Mouse (Mus musculus) left cerebral cortex, adult 2 months (tissue): ENCODE data around the gene Zfp986. TPM values are rescaled to one million over a fixed set of nuclear protein-coding genes. Genes with fewer than 3 reads are reported as not detected.
"Not testable (repeated sequence)": the region's sequence is repeated elsewhere in the genome, so short reads cannot be mapped to it uniquely, and the experiment has no call there.

Source experiments
- DNase-seq, 2 experiments: peaks; one replicate each; pipeline ENCODE4 v3.0.0; 2021 to 2022; ENCODE audit warnings: low spot score in 2 of 2, mixed read lengths in 1 of 2; ENCODE audit errors: extremely low spot score in 1 of 2
- H3K27ac ChIP-seq: fragments of 200-600 bp; 2 replicates; pipeline ENCODE4 v1.8.1; 2022
- H3K4me3 ChIP-seq: fragments of 200-600 bp; 2 replicates; pipeline ENCODE4 v1.8.1; 2022
- intact Hi-C: fragments of 180-260 bp; cut with DNase I; formaldehyde crosslinking; loops from one replicate; pipeline ENCODE4 v1.15.1; 2025
- long read RNA-seq, 2 experiments: library from polyadenylated mRNA; stranded (forward); transcript quantifications; one replicate each; pipeline ENCODE4 v2.0.0; 2021; ENCODE audit warnings: borderline mapping rate in 2 of 2
- total RNA-seq, 2 experiments: library from RNA; stranded (reverse); gene quantifications; 2 replicates each; pipeline ENCODE4 v1.2.3; 2021

Zfp986 gene
- total RNA-seq, result under 1 TPM in 1 of 2 experiments, not detected in 1; 0.96 TPM
- long read RNA-seq, experiment 1, result 0 reads
- long read RNA-seq, experiment 2, result 0 reads

DNA sequence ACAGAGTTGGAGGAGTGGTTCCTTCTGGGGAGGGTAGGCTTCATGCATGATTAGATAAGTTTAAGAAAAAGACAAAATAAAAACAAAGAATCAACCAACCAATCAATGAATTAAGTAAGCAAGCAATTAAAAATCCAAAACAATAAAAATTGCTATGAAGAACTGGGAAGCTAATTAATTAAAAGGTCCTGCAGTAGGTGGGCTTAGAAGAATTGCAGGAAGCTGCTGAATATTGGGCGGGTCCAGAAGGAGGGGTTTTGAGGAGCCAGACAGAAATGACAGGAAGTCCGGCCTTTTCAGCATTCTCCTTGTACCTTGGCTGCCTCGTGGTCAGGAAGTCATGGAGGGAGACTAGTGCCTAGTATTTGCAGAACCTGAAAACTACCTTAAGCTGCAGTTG lies at the start of gene Zfp986:
TSS of gene Zfp986 (plus strand) at position 301 of the 400 bp plus-strand sequence.
- H3K4me3 ChIP-seq, intact Hi-C loops, DNase-seq, H3K27ac ChIP-seq: not testable (repeated sequence)

DNA sequence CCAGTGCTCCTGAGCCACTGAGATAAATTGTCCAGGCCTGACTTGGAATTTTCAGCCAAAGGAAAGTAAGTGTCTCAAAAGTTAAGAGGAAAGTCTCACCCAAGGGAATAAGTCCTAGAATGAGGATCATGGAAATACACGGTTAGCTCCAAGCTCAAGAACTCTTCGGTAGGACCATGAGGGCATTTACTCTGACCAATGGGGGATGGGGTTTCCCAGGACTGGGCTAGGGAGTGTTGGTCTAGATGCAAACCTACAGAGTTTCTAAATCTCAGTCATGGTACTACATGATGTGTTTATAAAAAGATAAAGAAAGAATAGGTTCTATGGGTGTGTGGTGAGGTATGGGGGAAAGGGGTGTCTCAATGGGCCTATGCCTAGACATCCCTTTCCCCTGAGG lies 48.6 kb upstream of the Zfp986 start:
- intact Hi-C loops, DNase-seq, H3K4me3 ChIP-seq, H3K27ac ChIP-seq: not testable (repeated sequence)

DNA sequence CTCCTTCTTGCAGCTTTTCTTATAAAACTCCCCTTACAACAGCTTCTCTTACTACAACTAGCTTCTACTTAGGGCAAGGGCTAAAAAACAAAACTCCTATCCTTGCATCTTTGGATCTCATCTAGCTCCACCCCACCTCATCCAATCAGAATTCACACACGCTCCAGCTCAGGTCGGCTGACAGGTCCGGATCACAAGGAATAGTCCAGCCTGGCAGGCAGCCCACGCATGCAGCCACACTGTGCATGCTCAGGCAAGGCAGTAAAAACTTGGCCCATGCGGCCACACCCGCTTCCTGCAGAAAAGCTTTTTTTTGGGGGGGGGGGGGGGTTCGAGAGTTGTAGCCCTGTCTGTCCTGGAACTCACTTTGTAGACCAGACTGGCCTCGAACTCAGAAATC lies 43.0 kb upstream of the Zfp986 start:
- H3K4me3 ChIP-seq, H3K27ac ChIP-seq, intact Hi-C loops, DNase-seq: not testable (repeated sequence)

DNA sequence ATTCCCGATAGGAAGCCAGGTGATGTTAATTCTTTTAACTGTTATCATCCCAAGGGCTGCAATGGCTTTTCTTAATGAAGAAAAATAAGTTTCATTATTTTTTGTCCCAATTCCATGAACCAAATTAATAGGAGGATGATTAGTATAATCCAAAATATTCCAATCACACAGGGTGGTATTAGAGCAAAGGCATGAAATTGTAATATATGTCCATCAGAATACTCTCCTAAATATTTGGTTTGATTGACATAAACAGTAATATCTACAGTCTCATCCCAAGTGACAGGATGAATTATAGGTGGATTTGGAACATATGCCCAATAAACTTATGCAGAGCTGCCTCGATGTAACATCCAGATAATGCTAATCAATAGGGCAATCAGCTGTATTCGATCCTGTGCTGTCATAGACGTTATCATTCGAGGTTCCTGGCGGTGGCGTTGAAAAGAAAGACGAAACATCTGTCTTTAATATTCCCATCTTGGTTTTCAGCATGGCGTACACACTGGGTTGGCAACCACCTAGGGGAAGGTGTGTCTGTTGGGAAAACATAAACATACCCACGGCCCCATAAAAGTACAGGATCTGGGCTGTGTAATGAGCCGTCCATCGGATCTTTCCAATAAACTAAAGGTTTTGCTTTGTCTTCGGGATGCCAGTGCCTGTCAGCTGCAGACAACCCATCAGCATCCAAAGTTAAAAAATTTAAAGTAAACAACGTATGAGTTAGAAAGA lies 37.1 kb upstream of the Zfp986 start:
- H3K27ac ChIP-seq, intact Hi-C loops, DNase-seq, H3K4me3 ChIP-seq: not testable (repeated sequence)

DNA sequence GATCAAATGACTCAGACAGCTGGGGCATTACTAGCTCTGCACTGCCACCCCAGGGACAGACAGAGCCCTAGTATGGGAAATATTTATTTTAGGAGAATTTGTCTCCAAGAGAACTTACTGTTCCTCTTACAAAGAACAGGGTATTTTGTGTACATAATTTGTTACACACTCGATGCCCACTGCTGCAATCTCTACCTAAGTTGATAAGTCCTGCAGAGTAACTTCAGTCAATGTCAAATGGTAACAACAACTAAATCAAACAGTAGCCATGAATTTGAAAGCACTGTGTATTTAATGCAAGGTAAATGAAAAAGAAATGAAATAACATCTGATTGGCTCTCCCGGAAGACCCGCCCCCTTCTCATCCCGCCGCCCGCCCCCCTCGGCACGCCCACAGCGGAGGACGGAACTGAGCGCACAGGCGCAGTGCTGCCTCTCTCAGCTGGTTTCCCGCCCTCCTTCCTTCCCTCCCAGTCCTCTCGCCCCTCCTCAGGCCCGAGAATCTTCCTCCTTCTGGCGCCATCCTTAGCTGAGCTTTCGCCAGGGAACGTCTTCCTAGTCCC lies 32.2 kb upstream of the Zfp986 start:
- H3K27ac ChIP-seq, intact Hi-C loops, DNase-seq, H3K4me3 ChIP-seq: not testable (repeated sequence)

DNA sequence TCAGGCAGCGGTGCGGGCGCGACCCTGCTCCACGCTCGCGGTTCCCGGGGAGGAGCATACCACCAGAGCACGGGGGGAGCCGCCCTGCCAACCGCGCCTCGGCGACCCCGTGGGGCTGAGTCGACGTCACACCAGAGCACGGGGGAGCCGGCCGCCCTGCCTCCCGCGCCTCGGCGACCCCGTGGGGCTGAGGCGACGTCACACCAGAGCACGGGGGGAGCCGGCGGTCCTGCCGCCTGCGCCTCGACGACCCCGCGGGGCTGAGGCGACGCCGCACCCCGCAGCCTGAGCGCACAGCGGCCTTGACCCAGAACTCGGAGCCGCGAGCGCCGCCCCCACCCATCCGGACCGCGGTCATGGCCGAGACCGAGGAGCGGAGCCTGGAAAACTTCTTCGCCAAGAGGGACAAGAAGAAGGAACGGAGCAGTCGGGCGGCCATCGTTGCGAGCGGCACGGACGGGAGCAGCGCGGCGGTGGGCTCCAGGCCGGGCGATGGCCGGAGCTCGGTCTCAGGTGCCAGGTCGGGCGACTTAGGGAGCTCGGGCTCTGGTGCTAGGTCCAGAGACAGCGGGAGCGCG lies 31.6 kb upstream of the Zfp986 start:
- intact Hi-C loops, H3K27ac ChIP-seq, H3K4me3 ChIP-seq: not testable (repeated sequence)
- peak; percentile 12 to 13 for DNase-seq

DNA sequence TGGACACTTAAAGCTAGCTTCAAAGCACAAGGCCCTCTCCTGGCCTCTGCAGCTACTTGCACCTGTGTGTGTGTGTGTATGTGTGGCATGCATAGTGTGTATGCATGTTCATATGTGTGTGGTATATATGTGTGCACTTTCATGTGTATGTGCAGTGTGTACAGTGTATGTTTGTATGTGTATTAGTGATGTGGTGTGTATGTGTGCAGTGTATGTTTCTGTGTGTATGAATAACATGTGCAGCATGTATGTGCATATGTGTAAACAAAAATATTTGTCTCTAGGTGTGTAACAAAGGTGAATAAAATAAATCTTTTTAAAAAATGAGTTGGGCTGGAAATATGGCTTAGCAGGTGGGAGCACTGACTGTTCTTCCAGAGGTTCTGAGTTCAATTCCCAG lies 21.8 kb upstream of the Zfp986 start:
- intact Hi-C loops, DNase-seq, H3K27ac ChIP-seq: not testable (repeated sequence)

DNA sequence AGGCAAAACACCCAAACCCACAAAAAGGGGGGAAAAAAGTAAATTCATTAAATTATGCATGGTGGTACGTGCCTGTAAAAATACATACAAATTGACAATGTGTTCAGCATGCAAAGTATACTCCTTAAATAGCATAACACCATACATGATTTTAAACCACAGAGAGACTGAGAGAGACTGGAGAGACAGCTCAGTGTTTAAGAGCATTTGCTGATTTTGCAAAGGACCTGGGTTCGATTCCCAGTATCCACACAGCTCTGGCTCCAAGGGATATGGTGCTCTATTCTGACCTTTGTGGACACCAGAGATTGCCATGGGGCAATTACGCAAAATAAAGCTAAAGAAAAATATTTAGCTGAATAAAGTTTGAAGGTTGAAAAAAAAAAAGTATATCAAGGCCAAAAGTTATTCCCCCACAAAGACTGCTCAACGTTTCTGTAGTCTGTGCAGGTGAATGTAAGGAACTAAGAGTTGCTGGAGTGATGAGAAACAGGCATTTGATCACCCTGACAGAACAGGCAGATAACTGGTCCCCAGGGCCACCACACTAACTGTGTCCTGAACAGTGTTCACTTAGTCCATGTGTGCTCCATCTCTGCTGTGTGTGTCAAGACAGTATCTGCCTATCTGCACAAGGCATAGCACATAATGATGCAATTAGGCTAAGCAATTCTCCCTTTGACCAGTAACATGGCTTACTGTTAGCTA lies 20.3 kb upstream of the Zfp986 start:
- H3K27ac ChIP-seq, intact Hi-C loops, H3K4me3 ChIP-seq, DNase-seq: not testable (repeated sequence)

More for the DNA sequence above, 21.8 kb upstream of the Zfp986 start:
- not testable (repeated sequence) for H3K4me3 ChIP-seq

DNA sequence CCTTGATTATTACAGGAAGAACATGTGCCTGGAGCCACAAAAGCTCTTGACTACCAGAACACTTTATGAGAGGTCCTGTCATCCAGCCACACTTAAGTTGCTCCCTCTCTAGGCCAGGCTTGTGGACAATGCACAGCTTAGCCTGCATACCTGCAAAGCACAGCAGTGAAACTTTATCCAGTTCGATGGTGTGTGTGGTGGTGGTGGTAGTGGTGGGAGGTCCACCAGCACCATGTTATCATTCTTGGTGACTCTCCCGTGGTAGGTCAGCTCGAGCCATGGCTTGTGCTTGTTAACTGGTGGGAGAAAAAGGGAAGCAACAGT lies 19.7 kb upstream of the Zfp986 start:
- H3K27ac ChIP-seq, DNase-seq, H3K4me3 ChIP-seq, intact Hi-C loops: not testable (repeated sequence)

DNA sequence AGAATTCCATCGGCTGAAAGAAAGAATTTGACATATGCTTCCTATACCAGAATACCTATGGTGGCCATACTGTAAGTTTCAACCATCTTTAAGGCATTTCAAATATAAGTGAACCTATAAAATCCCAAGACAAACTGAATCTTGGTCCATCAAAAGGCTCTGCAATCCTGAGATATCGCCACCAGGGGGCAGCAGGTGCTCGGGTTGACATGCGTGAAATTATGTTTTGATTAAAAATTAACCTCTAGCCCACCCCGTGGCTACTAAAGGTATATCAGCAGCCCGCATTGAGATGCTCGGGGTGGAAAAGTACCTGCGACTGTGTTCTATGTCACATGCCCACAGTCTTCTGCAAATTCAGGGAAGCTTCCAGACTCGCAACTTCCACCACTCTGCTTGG lies 17.2 kb upstream of the Zfp986 start:
- intact Hi-C loops, H3K4me3 ChIP-seq, H3K27ac ChIP-seq, DNase-seq: not testable (repeated sequence)

DNA sequence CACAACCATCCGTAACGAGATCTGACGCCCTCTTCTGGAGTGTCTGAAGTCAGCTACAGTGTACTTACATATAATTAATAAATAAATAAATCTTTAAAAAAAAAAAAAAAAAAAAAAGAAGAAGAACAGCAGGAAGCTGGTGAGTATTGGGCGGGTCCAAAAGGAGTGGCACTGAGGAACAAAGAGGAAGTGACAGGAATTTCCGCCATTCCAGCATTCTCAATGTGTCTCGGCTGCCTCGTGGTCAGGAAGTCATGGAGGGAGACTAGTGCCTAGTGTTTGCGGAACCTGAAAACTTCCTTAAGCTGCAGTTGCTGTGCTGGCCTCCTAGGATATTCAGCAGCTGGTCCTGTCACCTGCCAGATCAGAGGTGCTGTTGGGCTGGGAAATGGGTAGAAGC lies 4.7 kb upstream of the Zfp986 start:
- H3K4me3 ChIP-seq, H3K27ac ChIP-seq, DNase-seq, intact Hi-C loops: not testable (repeated sequence)

Other genes starting within 250 kb of the Zfp986 start
- gene Zfp980, start 198.1 kb upstream of the Zfp986 start, total RNA-seq, result under 1 TPM in 1 of 2 experiments, not detected in 1; 0.54 TPM
- not detected for gene Zfp987, start 228.5 kb downstream of the Zfp986 start, total RNA-seq